Mouse (Mus musculus) forebrain, postnatal 0 days (tissue): Measurements from ENCODE around the gene Sox9. TPM values are rescaled to one million over a fixed set of nuclear protein-coding genes. Genes with fewer than 3 reads are reported as not detected.

Source experiments
- ATAC-seq: fragments of 200-750 bp; cut with Nextera tagmentation; 2 replicates; pipeline ENCODE4 v1.8.0; 2017; ENCODE audit warnings: mild to moderate bottlenecking, moderate library complexity
- DNase-seq: peaks from one replicate; pipeline ENCODE4 v3.0.0-alpha.2; 2015
- H3K27ac ChIP-seq: fragments of 300-500 bp; sonication (generic); 2 replicates; pipeline ENCODE4 v1.5.1; 2014; ENCODE audit warnings: low read depth, mild to moderate bottlenecking, antibody characterized with exemption, low read length, moderate library complexity, mixed read lengths
- H3K27me3 ChIP-seq: fragments of 300-500 bp; sonication (generic); 2 replicates; pipeline ENCODE4 v1.6.1; 2014; ENCODE audit warnings: mild to moderate bottlenecking, low read length, mixed read lengths; ENCODE audit not compliant: insufficient read depth
- H3K36me3 ChIP-seq: fragments of 300-500 bp; sonication (generic); 2 replicates; pipeline ENCODE4 v1.6.1; 2014; ENCODE audit warnings: mild to moderate bottlenecking, moderate library complexity; ENCODE audit not compliant: insufficient read depth
- H3K4me1 ChIP-seq: fragments of 300-500 bp; sonication (generic); 2 replicates; pipeline ENCODE4 v1.6.1; 2014; ENCODE audit warnings: antibody characterized with exemption; ENCODE audit not compliant: insufficient read depth
- H3K4me2 ChIP-seq: fragments of 300-500 bp; sonication (generic); 2 replicates; pipeline ENCODE4 v1.6.1; 2014; ENCODE audit warnings: low read depth, mild to moderate bottlenecking, moderate library complexity
- H3K4me3 ChIP-seq: fragments of 300-500 bp; sonication (generic); 2 replicates; pipeline ENCODE4 v1.5.1; 2014; ENCODE audit warnings: low read depth, low read length, mixed read lengths
- H3K9ac ChIP-seq: fragments of 300-500 bp; sonication (generic); 2 replicates; pipeline ENCODE4 v1.6.1; 2014; ENCODE audit warnings: mild to moderate bottlenecking
- H3K9me3 ChIP-seq: fragments of 300-500 bp; sonication (generic); 2 replicates; pipeline ENCODE4 v1.6.1; 2016; ENCODE audit warnings: low read length
- CTCF ChIP-seq: sonication (generic); IDR thresholded peaks from 2 replicates; pipeline ENCODE4 v1.5.1; 2016; ENCODE audit warnings: antibody characterized with exemption, control low read depth, low read depth
- WGBS: fragments of 180-500 bp; shearing (Covaris S2); extraction: QIAGEN DNeasy Blood & Tissue Kit; methylation state at CpG from one replicate; pipeline ENCODE4 v1.1.7; 2014; 5-methylcytosine and 5-hydroxymethylcytosine counted together
- polyA plus RNA-seq: library from polyadenylated mRNA; unstranded; fragments of >200 nt; fragmentation: Nextera tagmentation; extraction: Ambion mirVana; gene quantifications from 2 replicates; pipeline ENCODE4 v1.2.1, GENCODE M21; 2015
- total RNA-seq: library from RNA; depleted of rRNA; stranded (reverse); fragments of >200 nt; gene quantifications from 2 replicates; pipeline ENCODE4 v1.2.3, GENCODE M21; 2014

Sox9 gene
- total and polyA plus RNA-seq, 2 experiments from 2014 or later, result 6.1 to 46.6 TPM

GRCm38 (mm10) chr11:112783401-112784346 is 1.6 kb downstream of the Sox9 start:
- Histone ChIP-seq H3K27ac (peak overlapping the region; percentile 45; the same call in 1 of the 2 replicates), H3K4me2 (peak overlapping the region; percentile 94), H3K27me3 (no peaks in the 10 kb centered on the region), H3K9me3 (no peaks in the 10 kb centered on the region), H3K9ac (peak overlapping the region; percentile 55), H3K4me1 (no peaks in the 10 kb centered on the region; the same call in 1 of the 2 replicates), H3K36me3 (no peaks in the 10 kb centered on the region), H3K4me3 (peak overlapping the region; percentile 57)
- no peak for TF ChIP-seq CTCF
- DNase-seq, result peak; percentile 51
- under 1% methylated on average over 42 of the region's 42 CpGs for WGBS
- ATAC-seq, result no peak

GRCm38 (mm10) chr11:112784347-112784902 is 2.4 kb downstream of the Sox9 start:
- WGBS, result 3% methylated on average over 30 of the region's 30 CpGs
- H3K27ac ChIP-seq, result no peak overlapping the region
- H3K4me2 ChIP-seq, result peak overlapping the region; percentile 94
- no peaks in the 10 kb centered on the region; the same call in 1 of the 2 replicates for H3K4me1 ChIP-seq
- no peaks in the 10 kb centered on the region for H3K9me3 ChIP-seq
- DNase-seq (no peak), ATAC-seq (no peak)
- peak overlapping the region; percentile 57 for H3K4me3 ChIP-seq
- no peaks in the 10 kb centered on the region for H3K36me3 ChIP-seq
- peak overlapping the region; percentile 60 for H3K9ac ChIP-seq
- TF ChIP-seq CTCF, result no peak
- H3K27me3 ChIP-seq, result no peaks in the 10 kb centered on the region

DNA sequence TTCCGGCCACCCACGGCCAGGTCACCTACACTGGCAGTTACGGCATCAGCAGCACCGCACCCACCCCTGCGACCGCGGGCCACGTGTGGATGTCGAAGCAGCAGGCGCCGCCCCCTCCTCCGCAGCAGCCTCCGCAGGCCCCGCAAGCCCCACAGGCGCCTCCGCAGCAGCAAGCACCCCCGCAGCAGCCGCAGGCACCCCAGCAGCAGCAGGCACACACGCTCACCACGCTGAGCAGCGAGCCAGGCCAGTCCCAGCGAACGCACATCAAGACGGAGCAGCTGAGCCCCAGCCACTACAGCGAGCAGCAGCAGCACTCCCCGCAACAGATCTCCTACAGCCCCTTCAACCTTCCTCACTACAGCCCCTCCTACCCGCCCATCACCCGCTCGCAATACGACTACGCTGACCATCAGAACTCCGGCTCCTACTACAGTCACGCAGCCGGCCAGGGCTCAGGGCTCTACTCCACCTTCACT is 2.9 kb downstream of the Sox9 start:
- Histone ChIP-seq H3K9me3 (no peaks in the 10 kb centered on the region), H3K9ac (peak overlapping the region; percentile 60), H3K4me3 (peak overlapping the region; percentile 57), H3K4me1 (no peaks in the 10 kb centered on the region; the same call in 1 of the 2 replicates), H3K4me2 (peak overlapping the region; percentile 94), H3K27ac (peak overlapping the region; percentile 40; the same call in 1 of the 2 replicates), H3K36me3 (no peaks in the 10 kb centered on the region), H3K27me3 (no peaks in the 10 kb centered on the region)
- 3% methylated on average over 33 of the region's 34 CpGs for WGBS
- ATAC-seq, result peak; percentile 8
- DNase-seq, result peak; percentile 69
- TF ChIP-seq CTCF, result no peak

- Histone ChIP-seq H3K36me3 (no peaks in the 10 kb centered on the region), H3K9me3 (no peaks in the 10 kb centered on the region), H3K4me3 (peak overlapping the region; percentile 57), H3K9ac (peak overlapping the region; percentile 60; the same call in 1 of the 2 replicates), H3K27ac (no peak overlapping the region), H3K4me2 (peak overlapping the region; percentile 94), H3K4me1 (no peaks in the 10 kb centered on the region; the same call in 1 of the 2 replicates), H3K27me3 (no peaks in the 10 kb centered on the region)
- ATAC-seq, result no peak
- TF ChIP-seq CTCF, result no peak
- DNase-seq, result peak; percentile 17
- WGBS, result 11% methylated on average over 8 of the region's 8 CpGs
Observed at GRCm38 (mm10) chr11:112785581-112785980, 3.6 kb downstream of the Sox9 start.

GRCm38 (mm10) chr11:112786427-112786826 is 4.4 kb downstream of the Sox9 start:
- Histone ChIP-seq H3K27me3 (no peaks in the 10 kb centered on the region), H3K4me1 (no peaks in the 10 kb centered on the region; the same call in 1 of the 2 replicates), H3K4me3 (no peak overlapping the region), H3K9me3 (no peaks in the 10 kb centered on the region), H3K4me2 (peak overlapping the region; percentile 8; the same call in 1 of the 2 replicates), H3K27ac (no peak overlapping the region), H3K36me3 (no peaks in the 10 kb centered on the region), H3K9ac (no peak overlapping the region)
- WGBS, result 32% methylated on average over 4 of the region's 4 CpGs
- TF ChIP-seq CTCF, result no peak
- ATAC-seq, result no peak
- DNase-seq, result peak; percentile 20

GRCm38 (mm10) chr11:112788296-112788695 is 6.3 kb downstream of the Sox9 start:
- H3K27me3 ChIP-seq, result no peaks in the 10 kb centered on the region
- no peaks in the 10 kb centered on the region for H3K36me3 ChIP-seq
- H3K4me3 ChIP-seq, result no peak overlapping the region
- WGBS, result 14% methylated on average over 13 of the region's 13 CpGs
- H3K9ac ChIP-seq, result no peak overlapping the region
- TF ChIP-seq CTCF, result no peak
- no peak for DNase-seq
- no peaks in the 10 kb centered on the region for H3K9me3 ChIP-seq
- no peak overlapping the region for H3K4me2 ChIP-seq
- no peaks in the 10 kb centered on the region; the same call in 1 of the 2 replicates for H3K4me1 ChIP-seq
- ATAC-seq, result no peak
- H3K27ac ChIP-seq, result no peak overlapping the region
